Mouse (Mus musculus): ENCODE results near the gene Lgr5.

The Lgr5 gene

GRCm38 (mm10) chr10:115413496-115413895 is 174.1 kb downstream of the Lgr5 start:
- DNase-seq, result no peak

- peak; percentile 64 for DNase-seq
These were observed 181.2 kb downstream of the Lgr5 start for GRCm38 (mm10) chr10:115406393-115406792.

All from thymus, postnatal 14 days (tissue).